Mouse (Mus musculus) heart, adult 2 months (tissue): Measurements from ENCODE around the gene Atad3a. TPM values are rescaled to one million over a fixed set of nuclear protein-coding genes. Genes with fewer than 3 reads are reported as not detected.
"Not testable (repeated sequence)": the region's sequence is repeated elsewhere in the genome, so short reads cannot be mapped to it uniquely, and the experiment has no call there.

Source experiments
- DNase-seq, 2 experiments: peaks; one replicate each; pipeline ENCODE4 v3.0.0; 2021
- H3K27ac ChIP-seq: fragments of 200-600 bp; 2 replicates; pipeline ENCODE4 v1.8.1; 2022
- H3K27me3 ChIP-seq: fragments of 200-500 bp; 2 replicates; pipeline ENCODE4 v1.6.1; 2012; ENCODE audit warnings: mild to moderate bottlenecking, low read length, inconsistent platforms, mixed read lengths; ENCODE audit not compliant: control insufficient read depth, insufficient read depth
- H3K36me3 ChIP-seq: fragments of 200-500 bp; 2 replicates; pipeline ENCODE4 v1.6.1; 2012; ENCODE audit warnings: low read length, inconsistent platforms; ENCODE audit not compliant: control insufficient read depth, insufficient read depth
- H3K4me1 ChIP-seq: fragments of 200-500 bp; 2 replicates; pipeline ENCODE4 v1.6.1; 2011; ENCODE audit warnings: low read length; ENCODE audit not compliant: control insufficient read depth, insufficient read depth
- H3K4me3 ChIP-seq: fragments of 200-600 bp; 2 replicates; pipeline ENCODE4 v1.8.1; 2022
- H3K79me2 ChIP-seq: fragments of 200-500 bp; replicated peaks from 2 replicates; pipeline ENCODE4 v1.6.1; 2012; ENCODE audit warnings: mild to moderate bottlenecking, inconsistent platforms, low read length, moderate library complexity, mixed read lengths; ENCODE audit not compliant: control insufficient read depth, insufficient read depth
- H3K9ac ChIP-seq: fragments of 200-500 bp; 2 replicates; pipeline ENCODE4 v1.6.1; 2012; ENCODE audit warnings: low read depth, mild to moderate bottlenecking, control low read depth, inconsistent platforms, low read length, mixed read lengths
- CTCF ChIP-seq: fragments of 200-600 bp; IDR thresholded peaks from 2 replicates; pipeline ENCODE4 v1.8.1; 2022; ENCODE audit warnings: antibody characterized with exemption, mild to moderate bottlenecking, moderate library complexity
- EP300 ChIP-seq: fragments of 200-500 bp; IDR thresholded peaks from 2 replicates; pipeline ENCODE4 v1.6.1; 2011; ENCODE audit warnings: low read depth, low read length, control low read depth; ENCODE audit not compliant: insufficient read depth
- POLR2A ChIP-seq: fragments of 200-500 bp; IDR thresholded peaks from 2 replicates; pipeline ENCODE4 v1.6.1; 2011; ENCODE audit warnings: mild to moderate bottlenecking, low read depth, low read length, control low read depth; ENCODE audit not compliant: insufficient read depth
- WGBS: fragments of 180-500 bp; shearing (Covaris S2); methylation state at CpG from one replicate; pipeline ENCODE4 v1.1.7; 2018; 5-methylcytosine and 5-hydroxymethylcytosine counted together
- intact Hi-C: fragments of 180-260 bp; cut with DNase I; formaldehyde crosslinking; loops from one replicate; pipeline ENCODE4 v1.15.1; 2025
- polyA plus RNA-seq: library from polyadenylated mRNA; depleted of rRNA; stranded (reverse); fragments of >200 nt; gene quantifications from 2 replicates; pipeline ENCODE4 v1.2.3, GENCODE M21; 2012
- total RNA-seq, 2 experiments: library from RNA; stranded (reverse); gene quantifications; 2 replicates each; pipeline ENCODE4 v1.2.3; 2021

Gene Atad3a
- total and polyA plus RNA-seq, 3 experiments = 42.3 to 85.4 (median 47.7) TPM

DNA sequence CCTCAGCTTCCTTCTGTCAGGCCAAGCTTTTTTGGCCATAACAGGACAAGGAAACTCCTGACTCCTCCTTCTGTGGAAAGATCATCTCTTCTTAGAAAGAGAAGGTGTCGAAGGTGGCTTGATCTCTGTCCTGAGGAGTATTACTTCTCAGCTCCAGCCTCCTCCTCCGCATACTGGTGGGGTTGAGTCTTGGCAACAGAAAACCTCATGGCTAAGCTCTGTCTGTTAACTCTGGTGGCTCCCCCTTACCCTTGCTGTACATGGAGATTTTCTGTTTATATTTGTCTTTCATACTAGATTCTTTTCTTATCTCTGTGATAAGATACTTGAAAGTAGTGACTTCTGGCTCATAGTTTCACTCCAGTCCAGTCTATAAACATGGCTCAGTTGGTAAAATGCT is 32.8 kb upstream of the Atad3a start:
- no peak overlapping the region for H3K9ac ChIP-seq
- TF ChIP-seq CTCF (no peak), EP300 (no peak)
- no peaks in the 10 kb centered on the region for H3K27me3 ChIP-seq
- no peaks in the 10 kb centered on the region for H3K36me3 ChIP-seq
- H3K4me3 ChIP-seq = no peak overlapping the region
- 56% methylated on average over 2 of the region's 2 CpGs for WGBS
- H3K79me2 ChIP-seq = no peaks in the 10 kb centered on the region
- no peak for DNase-seq
- H3K27ac ChIP-seq = no peak overlapping the region
- H3K4me1 ChIP-seq = no peaks in the 10 kb centered on the region
- intact Hi-C loops = no loop called here

DNA sequence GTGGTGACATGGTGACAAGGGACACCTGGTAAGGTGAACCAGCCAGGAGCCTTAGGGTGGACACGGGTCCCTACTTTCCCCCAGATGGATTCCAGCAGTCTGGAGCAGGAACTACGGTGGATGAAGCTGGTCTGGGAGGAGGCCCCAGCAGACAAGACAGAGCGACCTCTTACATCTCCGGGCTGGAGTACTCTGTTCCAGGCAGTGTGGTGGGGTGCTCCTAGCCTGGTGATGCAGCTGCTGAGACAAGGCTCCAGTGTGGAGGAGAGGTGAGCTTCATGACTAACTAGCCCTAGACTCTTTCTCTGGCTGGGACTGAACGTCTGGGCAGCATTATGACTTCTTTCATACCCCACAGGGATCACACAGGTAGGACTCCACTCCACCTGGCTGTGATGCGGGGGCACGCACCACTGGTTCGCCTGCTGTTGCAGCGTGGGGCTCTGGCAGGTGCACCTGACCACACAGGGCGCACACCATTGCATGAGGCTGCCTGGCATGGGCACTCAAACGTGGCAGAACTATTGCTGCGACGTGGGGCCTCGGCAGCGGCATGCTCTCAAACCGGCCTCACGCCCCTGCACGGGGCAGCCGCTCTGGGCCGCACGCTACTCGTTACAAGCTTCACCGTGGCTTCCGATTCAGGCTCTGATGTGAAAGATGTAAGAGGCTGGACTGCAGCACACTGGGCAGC is 30.5 kb upstream of the Atad3a start:
- H3K4me1 ChIP-seq = no peaks in the 10 kb centered on the region
- H3K79me2 ChIP-seq = no peaks in the 10 kb centered on the region
- WGBS = 72% methylated on average over 24 of the region's 24 CpGs
- TF ChIP-seq EP300 (no peak), POLR2A (no peak), CTCF (no peak)
- H3K27me3 ChIP-seq = no peaks in the 10 kb centered on the region
- intact Hi-C loops = no loop called here
- no peak overlapping the region for H3K4me3 ChIP-seq
- no peaks in the 10 kb centered on the region for H3K36me3 ChIP-seq
- no peak for DNase-seq
- H3K27ac ChIP-seq = no peak overlapping the region
- H3K9ac ChIP-seq = no peak overlapping the region

DNA sequence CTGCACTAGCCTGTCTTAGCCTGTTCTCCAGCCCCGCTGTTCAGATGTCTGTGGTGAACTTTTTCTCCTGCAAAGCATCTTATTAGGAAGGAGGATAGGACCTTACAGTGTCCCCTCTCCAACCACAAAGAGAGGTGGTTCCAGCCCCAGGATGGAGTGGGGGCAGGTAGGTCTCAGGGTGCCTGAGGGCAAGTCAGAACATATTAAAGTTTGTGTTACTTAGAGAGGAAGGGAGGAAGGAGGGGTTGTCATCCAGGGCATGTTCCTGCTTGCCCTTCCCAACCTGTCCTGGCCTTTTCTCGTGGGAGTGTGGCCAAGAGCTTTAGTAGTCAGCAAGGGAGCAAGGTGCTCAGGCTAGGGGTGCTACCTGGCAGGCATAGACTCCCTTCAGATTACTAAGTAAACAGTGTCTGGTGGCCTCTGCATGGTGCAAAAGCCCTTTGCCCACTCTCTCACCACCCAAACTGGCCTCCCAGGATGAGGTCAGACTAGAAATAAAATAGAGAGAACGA is 29.8 kb upstream of the Atad3a start:
- Histone ChIP-seq H3K4me1 (no peaks in the 10 kb centered on the region), H3K27me3 (no peaks in the 10 kb centered on the region), H3K27ac (no peak overlapping the region), H3K9ac (no peak overlapping the region), H3K4me3 (no peak overlapping the region), H3K36me3 (no peaks in the 10 kb centered on the region), H3K79me2 (no peaks in the 10 kb centered on the region)
- intact Hi-C loops = no loop called here
- 66% methylated on average over 3 of the region's 3 CpGs for WGBS
- DNase-seq = no peak
- TF ChIP-seq POLR2A (no peak), EP300 (no peak), CTCF (no peak)

DNA sequence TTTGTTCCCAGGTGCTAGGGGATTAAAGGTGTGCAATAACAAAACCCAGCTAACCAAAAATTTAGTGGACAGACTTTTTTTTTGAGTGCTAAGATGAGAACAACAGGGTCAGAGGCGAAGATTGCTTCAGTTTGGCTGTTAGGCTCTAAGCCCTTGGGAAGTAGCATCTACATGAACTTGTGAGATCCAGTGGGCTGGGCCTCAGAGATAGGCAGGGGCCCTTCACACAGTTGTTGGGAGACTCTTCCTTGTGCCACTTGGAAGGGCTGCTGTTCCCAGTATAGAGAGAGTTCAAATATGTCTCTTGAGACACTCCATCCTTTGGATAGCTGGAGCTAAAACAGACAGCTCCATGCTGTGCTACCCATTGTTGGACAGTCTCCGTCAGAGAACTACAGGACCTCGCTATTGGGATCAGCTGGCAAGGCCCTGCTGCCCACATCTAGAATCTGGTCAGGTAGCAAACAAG is 29.2 kb upstream of the Atad3a start, which contains the start of gene Ankrd65:
Ankrd65 (plus strand) TSS at position 419 of the 469 bp plus-strand sequence.
- Histone ChIP-seq H3K27me3 (no peaks in the 10 kb centered on the region), H3K4me1 (no peaks in the 10 kb centered on the region), H3K4me3 (no peak within 1 kb of the TSS), H3K27ac (no peak within 1 kb of the TSS), H3K36me3 (no peaks in the 10 kb centered on the region), H3K79me2 (no peaks in the 10 kb centered on the region), H3K9ac (no peak within 1 kb of the TSS)
- TF ChIP-seq POLR2A (no peak), CTCF (no peak), EP300 (no peak)
- DNase-seq = no peak
- intact Hi-C loops = no loop called here
- WGBS = 88% methylated on average over 3 of the region's 3 CpGs

DNA sequence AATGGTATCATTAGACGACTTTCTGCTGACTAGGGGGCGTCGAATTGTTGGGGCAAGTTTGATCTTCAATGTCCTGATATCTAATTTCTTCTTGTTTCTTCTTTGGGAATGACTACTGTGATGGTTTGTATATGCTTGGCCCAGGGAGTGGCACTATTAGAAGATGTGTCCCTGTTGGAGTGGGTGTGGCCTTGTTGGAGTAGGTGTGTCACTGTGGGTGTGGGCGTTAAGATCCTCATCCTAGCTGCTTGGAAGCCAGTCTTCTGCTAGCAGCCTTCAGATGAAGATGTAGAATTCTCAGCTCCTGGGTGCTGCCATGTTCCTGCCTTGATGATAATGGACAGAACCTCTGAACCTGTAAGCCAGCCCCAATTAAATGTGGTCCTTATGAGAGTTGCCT is 27.9 kb upstream of the Atad3a start:
- H3K36me3 ChIP-seq, H3K27me3 ChIP-seq, H3K27ac ChIP-seq, H3K79me2 ChIP-seq, DNase-seq, H3K9ac ChIP-seq, H3K4me1 ChIP-seq, intact Hi-C loops, H3K4me3 ChIP-seq: not testable (repeated sequence)
- WGBS = 78% methylated on average over 4 of the region's 4 CpGs

DNA sequence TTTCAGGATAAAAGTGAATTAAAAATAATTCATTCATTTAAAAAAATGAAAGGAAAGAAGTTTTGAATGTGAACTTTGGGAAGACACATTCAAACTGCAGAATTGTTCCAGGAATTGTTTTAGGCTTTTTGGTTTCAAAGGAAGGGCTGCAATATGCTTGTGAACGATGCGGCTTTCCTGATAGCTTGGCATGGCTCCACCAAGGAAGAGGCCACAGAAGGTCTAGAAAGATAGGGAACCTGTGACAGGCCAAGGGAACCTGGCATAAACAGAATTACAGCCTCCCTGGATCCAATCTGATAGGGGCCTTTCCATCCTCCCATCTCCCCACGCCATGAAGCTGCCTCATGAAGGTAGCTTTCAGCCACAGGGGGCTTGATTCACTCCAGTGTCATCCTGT is 27.4 kb upstream of the Atad3a start:
- Histone ChIP-seq H3K4me3 (no peak overlapping the region), H3K27me3 (no peaks in the 10 kb centered on the region), H3K4me1 (peaks cover 3% of the 10 kb centered on the region; the same call in 1 of the 2 replicates), H3K36me3 (no peaks in the 10 kb centered on the region), H3K9ac (no peak overlapping the region), H3K27ac (no peak overlapping the region), H3K79me2 (no peaks in the 10 kb centered on the region)
- intact Hi-C loops = no loop called here
- DNase-seq = no peak
- TF ChIP-seq CTCF = no peak
- TF ChIP-seq POLR2A = no peak
- WGBS = 38% methylated on average over 3 of the region's 3 CpGs
